Mouse (Mus musculus): ENCODE results near the gene Zmiz1. TPM values are rescaled to one million over a fixed set of nuclear protein-coding genes. Genes with fewer than 3 reads are reported as not detected.

Zmiz1 gene
- total RNA-seq, 2 experiments from 2014 or later: 115 to 128 TPM

Small RNA genes lying within 50 kb of the gene (microRNA-seq; reads per million reads assigned to microRNA genes)
- gene Mir3075: 0.89 to 2.4 reads per million in 2 experiments

Other genes starting within 250 kb of the Zmiz1 start
- 10 to 100 TPM; 25.4 to 26.7 TPM for gene Ppif, start 235.0 kb downstream of the Zmiz1 start, total RNA-seq (2021)

Measured in layer of hippocampus, postnatal 10 days (tissue).